Mouse (Mus musculus) hindbrain, postnatal 0 days (tissue): ENCODE data around the gene Olfr76. TPM values are rescaled to one million over a fixed set of nuclear protein-coding genes. Genes with fewer than 3 reads are reported as not detected.
"Not testable (repeated sequence)": the region's sequence is repeated elsewhere in the genome, so short reads cannot be mapped to it uniquely, and the experiment has no call there.

Experiments used
- ATAC-seq: fragments of 200-750 bp; cut with Nextera tagmentation; 2 replicates; pipeline ENCODE4 v1.8.0; 2017; ENCODE audit warnings: mild to moderate bottlenecking, moderate TSS enrichment, moderate library complexity
- DNase-seq: peaks from one replicate; pipeline ENCODE4 v3.0.0-alpha.2; 2015; ENCODE audit warnings: low spot score
- H3K27ac ChIP-seq: fragments of 300-500 bp; sonication (generic); 2 replicates; pipeline ENCODE4 v1.5.1; 2014; ENCODE audit warnings: mild to moderate bottlenecking
- H3K27me3 ChIP-seq: fragments of 300-500 bp; sonication (generic); 2 replicates; pipeline ENCODE4 v1.6.1; 2014; ENCODE audit warnings: low read length, mixed read lengths; ENCODE audit not compliant: insufficient read depth
- H3K36me3 ChIP-seq: fragments of 300-500 bp; sonication (generic); 2 replicates; pipeline ENCODE4 v1.6.1; 2014; ENCODE audit warnings: low read length, mixed read lengths; ENCODE audit not compliant: insufficient read depth
- H3K4me1 ChIP-seq: fragments of 300-500 bp; sonication (generic); 2 replicates; pipeline ENCODE4 v1.6.1; 2014; ENCODE audit warnings: antibody characterized with exemption, low read length, mixed read lengths; ENCODE audit not compliant: insufficient read depth
- H3K4me2 ChIP-seq: fragments of 300-500 bp; sonication (generic); 2 replicates; pipeline ENCODE4 v1.6.1; 2014; ENCODE audit warnings: low read depth, mild to moderate bottlenecking, low read length, moderate library complexity, mixed read lengths
- H3K4me3 ChIP-seq: fragments of 300-500 bp; sonication (generic); 2 replicates; pipeline ENCODE4 v1.5.1; 2014; ENCODE audit warnings: low read length
- H3K9ac ChIP-seq: fragments of 300-500 bp; sonication (generic); replicated peaks from 2 replicates; pipeline ENCODE4 v1.6.1; 2014; ENCODE audit warnings: mild to moderate bottlenecking, low read length, moderate library complexity, mixed read lengths
- H3K9me3 ChIP-seq: fragments of 300-500 bp; sonication (generic); 2 replicates; pipeline ENCODE4 v1.6.1; 2016; ENCODE audit warnings: low read length, mixed read lengths
- CTCF ChIP-seq: IDR thresholded peaks from 2 replicates; pipeline ENCODE4 v1.5.1; 2016; ENCODE audit warnings: antibody characterized with exemption, control low read depth, low read depth
- WGBS: fragments of 180-500 bp; shearing (Covaris S2); extraction: QIAGEN DNeasy Blood & Tissue Kit; methylation state at CpG from one replicate; pipeline ENCODE4 v1.1.7; 2014; 5-methylcytosine and 5-hydroxymethylcytosine counted together
- polyA plus RNA-seq: library from polyadenylated mRNA; unstranded; fragments of >200 nt; fragmentation: Nextera tagmentation; extraction: Ambion mirVana; gene quantifications from 2 replicates; pipeline ENCODE4 v1.2.1, GENCODE M21; 2015
- total RNA-seq: library from RNA; depleted of rRNA; stranded (reverse); fragments of >200 nt; gene quantifications from 2 replicates; pipeline ENCODE4 v1.2.3, GENCODE M21; 2014; rRNA removed

The Olfr76 gene
- total and polyA plus RNA-seq, 2 experiments from 2014 or later = not detected

- Histone ChIP-seq H3K36me3 (no peaks in the 10 kb centered on the region), H3K27me3 (no peaks in the 10 kb centered on the region), H3K4me1 (no peaks in the 10 kb centered on the region), H3K9ac (no peak overlapping the region), H3K9me3 (no peaks in the 10 kb centered on the region), H3K27ac (no peak overlapping the region), H3K4me2 (no peak overlapping the region), H3K4me3 (no peak overlapping the region)
- no peak for TF ChIP-seq CTCF
- DNase-seq = no peak
- ATAC-seq = no peak
- 79% methylated on average over 1 of the region's 1 CpGs for WGBS
Observed at GRCm38 (mm10) chr19:12113807-12114206, 9.2 kb downstream of the Olfr76 start.

GRCm38 (mm10) chr19:12104541-12104940, 18.5 kb downstream of the Olfr76 start:
- Histone ChIP-seq H3K36me3 (no peaks in the 10 kb centered on the region), H3K4me3 (no peak overlapping the region), H3K9me3 (no peaks in the 10 kb centered on the region), H3K9ac (no peak overlapping the region), H3K27ac (no peak overlapping the region), H3K4me1 (no peaks in the 10 kb centered on the region), H3K4me2 (no peak overlapping the region), H3K27me3 (no peaks in the 10 kb centered on the region)
- DNase-seq (no peak), ATAC-seq (no peak)
- 60% methylated on average over 1 of the region's 1 CpGs for WGBS
- TF ChIP-seq CTCF = no peak

DNA sequence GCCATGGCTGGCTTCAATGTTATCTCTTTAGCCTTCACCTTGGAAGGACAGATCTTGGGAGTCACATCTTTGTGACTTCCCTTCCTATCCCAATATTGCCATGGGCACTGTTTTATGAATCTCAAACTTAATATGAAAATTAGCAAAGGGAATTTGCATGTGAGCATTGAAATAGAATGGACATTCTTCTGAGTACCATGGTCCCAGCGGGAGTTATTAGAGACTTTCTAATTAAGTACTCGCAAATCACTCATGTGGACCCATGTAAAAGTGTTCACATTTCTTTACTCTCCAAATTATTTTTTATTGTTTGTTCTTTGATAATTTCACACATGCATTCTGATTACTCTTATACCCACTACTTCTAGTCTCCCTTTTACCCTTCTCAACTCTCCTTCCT, 19.8 kb downstream of the Olfr76 start, which contains the start of gene Olfr1427:
Gene Olfr1427, minus strand, starts transcription at position 101 of the 400 bp plus-strand sequence.
- H3K4me3 ChIP-seq = no peak within 1 kb of the TSS
- H3K27me3 ChIP-seq = no peaks in the 10 kb centered on the region
- TF ChIP-seq CTCF = no peak
- no peak within 1 kb of the TSS for H3K4me2 ChIP-seq
- no peak within 1 kb of the TSS for H3K27ac ChIP-seq
- H3K36me3 ChIP-seq = no peaks in the 10 kb centered on the region
- DNase-seq (no peak), ATAC-seq (no peak)
- no peaks in the 10 kb centered on the region for H3K9me3 ChIP-seq
- WGBS = 95% methylated on average over 2 of the region's 2 CpGs
- no peaks in the 10 kb centered on the region for H3K4me1 ChIP-seq
- H3K9ac ChIP-seq = no peak within 1 kb of the TSS

GRCm38 (mm10) chr19:12091913-12092312, 31.1 kb downstream of the Olfr76 start, which contains the start of gene Olfr1426:
Olfr1426 (minus strand) TSS chr19:12092013.
- 84% methylated on average over 1 of the region's 1 CpGs for WGBS
- H3K4me2 ChIP-seq = no peak within 1 kb of the TSS
- H3K36me3 ChIP-seq = no peaks in the 10 kb centered on the region
- ATAC-seq (no peak), DNase-seq (no peak)
- H3K9me3 ChIP-seq = no peaks in the 10 kb centered on the region
- H3K4me1 ChIP-seq = no peaks in the 10 kb centered on the region
- TF ChIP-seq CTCF = no peak
- no peak within 1 kb of the TSS for H3K9ac ChIP-seq
- no peak within 1 kb of the TSS for H3K27ac ChIP-seq
- H3K27me3 ChIP-seq = no peaks in the 10 kb centered on the region
- H3K4me3 ChIP-seq = no peak within 1 kb of the TSS

GRCm38 (mm10) chr19:12077631-12078030, 45.4 kb downstream of the Olfr76 start, which contains the start of gene Olfr1425:
Olfr1425 (minus strand) TSS chr19:12077731.
- 80% methylated on average over 4 of the region's 4 CpGs for WGBS
- not testable (repeated sequence) for H3K9me3 ChIP-seq, H3K36me3 ChIP-seq, ATAC-seq, H3K27me3 ChIP-seq, H3K4me2 ChIP-seq, DNase-seq, H3K4me3 ChIP-seq, H3K4me1 ChIP-seq, H3K27ac ChIP-seq, H3K9ac ChIP-seq

GRCm38 (mm10) chr19:12069546-12069945, 53.5 kb downstream of the Olfr76 start:
- DNase-seq, H3K27me3 ChIP-seq, H3K4me1 ChIP-seq, H3K36me3 ChIP-seq, ATAC-seq, H3K9me3 ChIP-seq, H3K9ac ChIP-seq, H3K4me3 ChIP-seq, H3K27ac ChIP-seq, H3K4me2 ChIP-seq: not testable (repeated sequence)
- WGBS = 72% methylated on average over 1 of the region's 1 CpGs

Other genes with a start within 250 kb of the Olfr76 start
- gene Olfr1419, start 248.1 kb downstream of the Olfr76 start, total RNA-seq = not detected in 2 replicates
- not detected in 2 replicates for gene Olfr1419, start 248.1 kb downstream of the Olfr76 start, polyA plus RNA-seq
- gene Olfr1420, start 236.6 kb downstream of the Olfr76 start, total RNA-seq = not detected in 2 replicates
- not detected in 2 replicates for gene Olfr1420, start 236.6 kb downstream of the Olfr76 start, polyA plus RNA-seq
- gene Patl1, start 210.8 kb downstream of the Olfr76 start, total RNA-seq = 11.1 and 12.3 TPM in 2 replicates
- 9.8 and 11.5 TPM in 2 replicates for gene Patl1, start 210.8 kb downstream of the Olfr76 start, polyA plus RNA-seq
- gene Osbp, start 157.3 kb downstream of the Olfr76 start, total RNA-seq = 25.5 and 28.0 TPM in 2 replicates
- 2.5 and 2.6 TPM in 2 replicates for gene Osbp, start 157.3 kb downstream of the Olfr76 start, polyA plus RNA-seq
- gene Olfr1423, start 81.9 kb downstream of the Olfr76 start, total RNA-seq = not detected in 2 replicates
- not detected in 2 replicates for gene Olfr1423, start 81.9 kb downstream of the Olfr76 start, polyA plus RNA-seq
- not detected in 2 replicates for gene Olfr1424, start 60.5 kb downstream of the Olfr76 start, total RNA-seq
- not detected in 2 replicates for gene Olfr1424, start 60.5 kb downstream of the Olfr76 start, polyA plus RNA-seq
- not detected in 2 replicates for gene Olfr1425, start 45.5 kb downstream of the Olfr76 start, total RNA-seq
- gene Olfr1425, start 45.5 kb downstream of the Olfr76 start, polyA plus RNA-seq = not detected in 2 replicates
- not detected in 2 replicates for gene Olfr1426, start 31.2 kb downstream of the Olfr76 start, total RNA-seq
- gene Olfr1426, start 31.2 kb downstream of the Olfr76 start, polyA plus RNA-seq = not detected in 2 replicates
- gene Olfr1427, start 19.9 kb downstream of the Olfr76 start, total RNA-seq = not detected in 2 replicates
- gene Olfr1427, start 19.9 kb downstream of the Olfr76 start, polyA plus RNA-seq = not detected in 2 replicates
- gene Olfr1428, start 7.3 kb downstream of the Olfr76 start, total RNA-seq = not detected in 2 replicates
- gene Olfr1428, start 7.3 kb downstream of the Olfr76 start, polyA plus RNA-seq = not detected in 2 replicates
- gene Olfr1555-ps1, start 46.9 kb upstream of the Olfr76 start, total RNA-seq = not detected in 2 replicates
- not detected in 2 replicates for gene Olfr1555-ps1, start 46.9 kb upstream of the Olfr76 start, polyA plus RNA-seq
- gene Olfr1431, start 77.4 kb upstream of the Olfr76 start, total RNA-seq = not detected in 2 replicates
- not detected in 2 replicates for gene Olfr1431, start 77.4 kb upstream of the Olfr76 start, polyA plus RNA-seq
- not detected in 2 replicates for gene Olfr1432, start 109.4 kb upstream of the Olfr76 start, total RNA-seq
- gene Olfr1432, start 109.4 kb upstream of the Olfr76 start, polyA plus RNA-seq = not detected in 2 replicates
- not detected in 2 replicates for gene Olfr262, start 118.5 kb upstream of the Olfr76 start, total RNA-seq
- not detected in 2 replicates for gene Olfr262, start 118.5 kb upstream of the Olfr76 start, polyA plus RNA-seq
- not detected in 2 replicates for gene Olfr235, start 137.8 kb upstream of the Olfr76 start, total RNA-seq
- not detected in 2 replicates for gene Olfr235, start 137.8 kb upstream of the Olfr76 start, polyA plus RNA-seq
- not detected in 2 replicates for gene Olfr1434, start 156.7 kb upstream of the Olfr76 start, total RNA-seq
- gene Olfr1434, start 156.7 kb upstream of the Olfr76 start, polyA plus RNA-seq = not detected in 2 replicates
- gene Olfr1436, start 175.9 kb upstream of the Olfr76 start, total RNA-seq = not detected in 2 replicates
- not detected in 2 replicates for gene Olfr1436, start 175.9 kb upstream of the Olfr76 start, polyA plus RNA-seq
- gene Olfr1437, start 201.9 kb upstream of the Olfr76 start, total RNA-seq = not detected in 2 replicates
- gene Olfr1437, start 201.9 kb upstream of the Olfr76 start, polyA plus RNA-seq = not detected in 2 replicates
- gene Olfr1438-ps1, start 212.7 kb upstream of the Olfr76 start, total RNA-seq = not detected in 2 replicates
- gene Olfr1438-ps1, start 212.7 kb upstream of the Olfr76 start, polyA plus RNA-seq = not detected in 2 replicates